Mouse (Mus musculus) heart, postnatal 14 days (tissue): Measurements from ENCODE around the gene Dmrtc1c1. TPM values are rescaled to one million over a fixed set of nuclear protein-coding genes. Genes with fewer than 3 reads are reported as not detected.
"Not testable (repeated sequence)": the region's sequence is repeated elsewhere in the genome, so short reads cannot be mapped to it uniquely, and the experiment has no call there.

ENCODE experiments used
- DNase-seq, 2 experiments: peaks; one replicate each; pipeline ENCODE4 v3.0.0; 2021 to 2022
- intact Hi-C: fragments of 180-260 bp; cut with DNase I; formaldehyde crosslinking; loops from one replicate; pipeline ENCODE4 v1.15.1; 2025
- long read RNA-seq, 2 experiments: library from polyadenylated mRNA; stranded (forward); transcript quantifications; one replicate each; pipeline ENCODE4 v2.0.0; 2021
- total RNA-seq, 2 experiments: library from RNA; stranded (reverse); gene quantifications; 2 replicates each; pipeline ENCODE4 v1.2.3; 2021

Dmrtc1c1 gene
- not detected for total RNA-seq
- long read RNA-seq, experiment 1, result 0 reads
- long read RNA-seq, experiment 2, result 0 reads

DNA sequence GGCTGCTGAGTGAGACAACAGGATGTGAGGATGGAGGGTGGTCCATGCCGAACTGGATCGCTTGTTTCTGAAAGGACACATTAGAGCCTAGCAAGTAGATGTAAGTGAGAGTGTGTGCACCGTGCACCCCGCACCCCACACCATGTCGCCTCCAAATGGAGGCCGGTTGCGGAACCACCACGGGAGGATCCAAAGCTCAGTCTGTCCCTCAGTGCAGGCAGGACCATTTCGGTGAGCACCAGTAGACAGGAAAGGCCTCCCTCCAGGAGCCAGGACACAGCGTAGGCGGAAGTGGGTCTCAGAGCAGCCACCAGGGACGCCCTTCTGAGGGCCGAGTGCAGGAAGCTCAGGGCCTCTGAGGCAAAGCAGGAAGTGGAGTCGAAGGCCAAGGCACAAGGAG is at the start of gene Dmrtc1c1:
Gene Dmrtc1c1, plus strand, starts transcription at position 301 of the 400 bp plus-strand sequence.
- DNase-seq, intact Hi-C loops: not testable (repeated sequence)

DNA sequence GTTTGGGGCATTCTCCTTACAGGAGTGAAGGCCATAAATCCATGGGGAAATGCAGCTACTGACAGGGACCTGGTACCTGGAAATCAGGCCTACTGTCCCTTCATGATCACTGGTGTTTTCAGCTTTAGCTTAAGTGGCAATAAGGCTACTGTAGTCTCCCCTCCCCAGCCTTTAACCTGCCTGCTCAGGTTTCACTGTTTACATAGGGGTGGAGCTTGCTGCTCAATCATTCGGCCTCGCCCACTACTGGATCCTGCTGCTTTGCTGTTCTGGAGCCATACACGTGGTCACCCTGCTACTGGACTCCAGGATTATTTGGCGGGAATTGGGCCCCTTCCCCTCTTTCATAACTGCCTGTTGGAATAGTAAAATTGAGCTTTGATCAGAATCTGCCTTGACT is 36.9 kb upstream of the Dmrtc1c1 start:
- DNase-seq, result no peak
- intact Hi-C loops, result no loop called here

DNA sequence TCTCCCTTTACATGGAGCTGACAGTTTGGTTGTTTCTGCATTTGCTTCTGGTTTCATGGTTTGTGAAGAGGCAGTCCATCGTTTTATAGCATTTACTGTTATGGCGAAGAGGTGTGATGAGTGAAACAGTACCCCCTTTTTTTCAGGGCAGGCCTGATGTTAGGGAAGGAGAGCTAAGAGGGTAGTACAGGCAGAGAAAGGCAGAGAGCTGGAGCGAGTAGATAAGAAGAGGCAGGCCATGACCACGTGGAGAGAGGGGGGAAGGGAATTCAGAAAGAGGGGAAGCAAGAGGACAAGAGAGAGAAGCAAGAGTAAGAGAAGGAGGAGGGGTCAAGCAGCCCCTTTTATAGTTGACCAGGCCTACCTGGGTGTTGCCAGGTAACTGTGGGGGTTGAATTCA is 9.5 kb downstream of the Dmrtc1c1 start:
- DNase-seq, result no peak
- intact Hi-C loops, result no loop called here

DNA sequence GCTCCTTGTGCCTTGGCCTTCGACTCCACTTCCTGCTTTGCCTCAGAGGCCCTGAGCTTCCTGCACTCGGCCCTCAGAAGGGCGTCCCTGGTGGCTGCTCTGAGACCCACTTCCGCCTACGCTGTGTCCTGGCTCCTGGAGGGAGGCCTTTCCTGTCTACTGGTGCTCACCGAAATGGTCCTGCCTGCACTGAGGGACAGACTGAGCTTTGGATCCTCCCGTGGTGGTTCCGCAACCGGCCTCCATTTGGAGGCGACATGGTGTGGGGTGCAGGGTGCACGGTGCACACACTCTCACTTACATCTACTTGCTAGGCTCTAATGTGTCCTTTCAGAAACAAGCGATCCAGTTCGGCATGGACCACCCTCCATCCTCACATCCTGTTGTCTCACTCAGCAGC is 51.8 kb downstream of the Dmrtc1c1 start, which contains the start of gene Dmrtc1c2:
Gene Dmrtc1c2, minus strand, starts transcription at position 101 of the 400 bp plus-strand sequence.
- DNase-seq, intact Hi-C loops: not testable (repeated sequence)

Other genes starting within 250 kb of the Dmrtc1c1 start
- gene Phka1, start 158.7 kb upstream of the Dmrtc1c1 start, total RNA-seq, result 10 to 100 TPM; 24.4 to 29.4 TPM
- gene Gm3880, start 116.0 kb upstream of the Dmrtc1c1 start, total RNA-seq, result not detected
- not detected for gene Gm9112, start 95.3 kb upstream of the Dmrtc1c1 start, total RNA-seq
- not detected for gene Dmrtc1b, start 95.1 kb upstream of the Dmrtc1c1 start, total RNA-seq
- not detected for gene Dmrtc1c2, start 51.7 kb downstream of the Dmrtc1c1 start, total RNA-seq
- not detected for gene 1700031F05Rik, start 65.0 kb downstream of the Dmrtc1c1 start, total RNA-seq
- gene Dmrtc1a, start 105.7 kb downstream of the Dmrtc1c1 start, total RNA-seq, result not detected
- gene 1700011M02Rik, start 105.9 kb downstream of the Dmrtc1c1 start, total RNA-seq, result not detected
- not detected for gene 1700018G05Rik, start 125.4 kb downstream of the Dmrtc1c1 start, total RNA-seq